Mouse (Mus musculus): ENCODE measurements around the gene Clmn. TPM values are rescaled to one million over a fixed set of nuclear protein-coding genes. Genes with fewer than 3 reads are reported as not detected.
"Not testable (repeated sequence)": the region's sequence is repeated elsewhere in the genome, so short reads cannot be mapped to it uniquely, and the experiment has no call there.

Clmn gene
- polyA plus RNA-seq, 1 experiment = not detected

DNA sequence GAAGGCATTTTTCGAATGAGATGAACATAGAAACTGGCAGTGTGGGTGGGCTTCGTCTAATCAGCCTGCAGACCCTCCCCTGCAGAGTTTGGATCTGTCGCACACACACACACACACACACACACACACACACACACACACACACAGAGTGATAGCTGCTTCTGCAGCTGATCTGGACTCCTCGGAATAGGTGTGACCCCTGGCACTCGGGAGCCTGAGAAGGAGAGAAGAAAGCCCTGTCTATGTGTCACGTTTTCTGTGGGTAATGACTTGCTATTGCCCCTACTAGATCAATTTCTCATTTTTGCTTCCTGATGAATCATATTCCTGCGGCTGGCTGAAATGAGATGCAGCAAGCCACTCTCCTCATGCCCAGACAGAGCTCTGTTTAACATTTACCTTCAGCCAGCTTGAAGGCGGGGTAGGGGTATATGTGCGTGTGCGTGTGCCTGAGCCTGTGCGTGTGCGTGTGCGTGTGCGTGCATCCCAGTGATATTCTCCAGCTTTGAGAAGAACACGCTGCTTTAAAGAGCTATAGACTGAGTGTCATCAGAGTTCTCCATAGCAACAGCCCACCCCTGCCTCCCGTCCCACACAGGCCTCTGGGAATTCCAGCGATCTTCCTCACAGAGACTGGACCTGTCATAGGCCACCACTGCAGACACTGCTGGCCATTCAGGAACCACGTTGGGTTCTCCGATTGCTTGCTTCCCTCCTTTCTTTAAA lies 29.3 kb downstream of the Clmn start:
- no peak for TF ChIP-seq POLR2A (IDR thresholded peaks at IDR 0.05; ENCODE audit: borderline replicate concordance, control insufficient read depth, low read depth, low read length)
- no peak for TF ChIP-seq CTCF (IDR thresholded peaks at IDR 0.05; ENCODE audit: control insufficient read depth, insufficient read depth, low read length)
- H3K4me3 ChIP-seq (replicated peaks; ENCODE audit: control insufficient read depth, low read depth, low read length) = no peak overlapping the region
- WGBS = 73% methylated on average over 19 of the region's 19 CpGs
- H3K4me1 ChIP-seq (ENCODE audit: control insufficient read depth, insufficient read depth, low read length) = peaks cover 3% of the 10 kb centered on the region; the same call in 1 of the 2 replicates
- H3K27ac ChIP-seq (ENCODE audit: control insufficient read depth, insufficient read depth, low read depth, low read length, poor library complexity) = no peak overlapping the region

- H3K4me1 ChIP-seq (ENCODE audit: control insufficient read depth, insufficient read depth, low read length) = peaks cover 3% of the 10 kb centered on the region; the same call in 1 of the 2 replicates
- no peak overlapping the region for H3K4me3 ChIP-seq (replicated peaks; ENCODE audit: control insufficient read depth, low read depth, low read length)
- 20% methylated on average over 4 of the region's 4 CpGs for WGBS
- TF ChIP-seq POLR2A (IDR thresholded peaks at IDR 0.05; ENCODE audit: borderline replicate concordance, control insufficient read depth, low read depth, low read length) (no peak), CTCF (IDR thresholded peaks at IDR 0.05; ENCODE audit: control insufficient read depth, insufficient read depth, low read length) (no peak)
- H3K27ac ChIP-seq (ENCODE audit: control insufficient read depth, insufficient read depth, low read depth, low read length, poor library complexity) = no peak overlapping the region
Observed at GRCm38 (mm10) chr12:104834772-104835171, 30.1 kb downstream of the Clmn start.

DNA sequence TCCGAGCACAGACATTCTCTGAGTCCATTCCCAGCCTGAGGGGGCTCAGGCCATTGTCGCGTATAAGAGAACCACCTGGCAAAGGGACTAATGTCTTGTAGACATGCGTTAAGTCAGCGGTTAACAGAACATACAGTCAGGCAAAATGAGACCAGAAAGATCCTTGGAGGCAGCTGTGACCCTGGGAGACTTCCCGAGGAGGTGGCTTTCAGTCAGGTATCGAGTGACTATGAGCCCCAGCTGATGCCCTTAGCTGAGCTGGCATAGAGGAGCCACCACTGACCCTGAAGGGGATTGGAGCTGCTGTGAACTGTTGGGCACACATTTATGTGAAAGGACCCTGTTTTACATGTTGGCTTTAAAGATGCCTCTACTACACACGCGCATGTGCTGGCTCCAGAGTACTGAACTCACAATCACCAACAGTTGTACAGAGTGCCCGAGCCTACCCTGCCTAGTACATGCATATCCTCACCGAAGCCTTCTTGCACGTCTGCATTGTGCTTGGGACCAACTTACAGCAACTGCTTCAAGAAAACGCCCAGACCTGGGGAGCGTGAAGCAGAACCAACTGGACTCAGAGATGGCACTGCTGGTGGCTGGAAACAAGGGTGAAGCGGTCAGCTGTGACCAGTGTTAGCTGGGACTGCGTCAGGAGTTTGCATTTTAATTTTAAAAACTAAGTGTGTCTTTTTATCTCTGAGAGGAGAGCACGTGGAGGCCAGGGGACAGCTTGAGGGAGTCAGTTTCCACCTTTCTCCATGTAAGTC lies 34.0 kb downstream of the Clmn start:
- H3K4me3 ChIP-seq (replicated peaks; ENCODE audit: control insufficient read depth, low read depth, low read length) = no peak overlapping the region
- WGBS = 85% methylated on average over 17 of the region's 17 CpGs

DNA sequence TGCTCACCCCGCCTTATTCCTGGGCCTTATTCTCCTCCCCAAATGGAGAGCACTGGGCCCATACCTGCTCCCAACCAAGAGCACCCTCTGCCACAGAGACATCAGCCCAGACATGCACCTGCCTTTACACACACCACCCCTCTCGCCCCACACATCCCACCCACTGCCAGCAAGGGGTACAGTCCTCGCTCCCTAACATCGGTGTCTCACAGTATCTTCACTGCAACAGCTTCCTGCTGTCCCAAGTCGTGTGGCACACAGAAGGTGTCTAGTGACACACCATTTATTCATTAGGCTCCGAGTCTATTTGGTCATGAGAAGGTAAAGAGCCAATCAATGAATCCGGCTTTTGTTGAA lies 34.6 kb downstream of the Clmn start:
- peaks cover 2% of the 10 kb centered on the region; the same call in 1 of the 2 replicates for H3K4me1 ChIP-seq (ENCODE audit: control insufficient read depth, insufficient read depth, low read length)
- H3K4me3 ChIP-seq (replicated peaks; ENCODE audit: control insufficient read depth, low read depth, low read length) = no peak overlapping the region
- TF ChIP-seq POLR2A (IDR thresholded peaks at IDR 0.05; ENCODE audit: borderline replicate concordance, control insufficient read depth, low read depth, low read length) (no peak), CTCF (IDR thresholded peaks at IDR 0.05; ENCODE audit: control insufficient read depth, insufficient read depth, low read length) (no peak)
- WGBS = 65% methylated on average over 7 of the region's 7 CpGs
- no peak overlapping the region for H3K27ac ChIP-seq (ENCODE audit: control insufficient read depth, insufficient read depth, low read depth, low read length, poor library complexity)

More for the DNA sequence above, 34.0 kb downstream of the Clmn start:
- TF ChIP-seq POLR2A (IDR thresholded peaks at IDR 0.05; ENCODE audit: borderline replicate concordance, control insufficient read depth, low read depth, low read length) (no peak), CTCF (IDR thresholded peaks at IDR 0.05; ENCODE audit: control insufficient read depth, insufficient read depth, low read length) (no peak)
- Histone ChIP-seq H3K4me1 (ENCODE audit: control insufficient read depth, insufficient read depth, low read length) (peaks cover 3% of the 10 kb centered on the region; the same call in 1 of the 2 replicates), H3K27ac (ENCODE audit: control insufficient read depth, insufficient read depth, low read depth, low read length, poor library complexity) (no peak overlapping the region)

DNA sequence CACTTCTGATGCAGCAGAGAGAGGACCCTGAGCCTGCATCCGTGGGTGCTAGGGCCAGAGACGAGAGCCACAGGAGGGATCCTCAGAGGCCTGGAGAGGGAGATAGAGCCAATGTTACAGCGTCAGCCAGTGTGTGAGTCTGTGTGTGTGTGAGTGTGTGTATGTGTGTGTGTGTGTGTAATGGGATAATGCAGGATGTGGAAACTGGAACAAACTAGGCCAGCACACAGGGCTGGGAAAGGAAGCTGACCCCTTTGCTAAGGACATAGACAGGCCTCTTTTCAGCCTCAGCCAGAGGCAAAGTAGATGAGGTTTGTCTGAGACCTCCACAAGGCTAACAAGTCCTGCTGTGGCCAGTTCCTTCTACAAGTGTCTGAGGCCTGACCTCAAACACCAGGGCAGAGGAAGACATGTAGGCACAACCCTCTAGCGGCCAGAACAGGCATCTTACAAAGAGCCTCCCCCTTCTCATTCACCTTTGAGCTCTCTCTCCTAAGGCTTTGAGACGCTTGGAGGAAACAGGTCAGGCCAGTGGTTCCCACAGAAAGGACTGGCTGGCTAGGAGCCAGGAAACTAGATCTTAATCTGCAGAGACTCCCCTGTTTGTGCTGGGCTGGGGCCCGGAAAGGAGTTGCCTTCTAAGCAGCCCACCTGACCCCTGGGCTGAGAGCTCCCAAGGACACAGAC lies 35.1 kb downstream of the Clmn start:
- WGBS = 31% methylated on average over 6 of the region's 6 CpGs
- no peak overlapping the region for H3K4me3 ChIP-seq (replicated peaks; ENCODE audit: control insufficient read depth, low read depth, low read length)
- H3K4me1 ChIP-seq (ENCODE audit: control insufficient read depth, insufficient read depth, low read length) = no peaks in the 10 kb centered on the region
- TF ChIP-seq POLR2A (IDR thresholded peaks at IDR 0.05; ENCODE audit: borderline replicate concordance, control insufficient read depth, low read depth, low read length) (no peak), CTCF (IDR thresholded peaks at IDR 0.05; ENCODE audit: control insufficient read depth, insufficient read depth, low read length) (peak; percentile 38; the same call in 1 of the 2 replicates)
- no peak overlapping the region for H3K27ac ChIP-seq (ENCODE audit: control insufficient read depth, insufficient read depth, low read depth, low read length, poor library complexity)

DNA sequence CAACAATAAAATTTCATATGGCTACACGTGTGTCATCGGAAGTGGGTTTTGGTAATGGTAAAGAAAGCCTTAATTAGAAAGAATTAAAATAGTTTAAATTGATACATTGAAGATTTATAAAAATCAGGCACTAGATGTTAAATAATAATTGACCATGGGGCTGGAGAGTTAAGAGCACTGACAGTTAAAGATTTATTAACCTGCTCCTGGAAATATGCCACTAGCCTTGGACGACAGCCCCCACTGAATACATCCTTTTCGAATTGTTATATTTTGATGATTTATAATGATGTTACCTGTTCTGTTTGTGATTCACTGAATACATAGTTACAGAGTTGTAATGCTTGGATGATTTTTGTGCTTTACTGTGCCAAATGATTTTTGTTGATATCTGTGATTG lies 35.9 kb downstream of the Clmn start:
- not testable (repeated sequence) for H3K4me3 ChIP-seq (replicated peaks; ENCODE audit: control insufficient read depth, low read depth, low read length); H3K4me1 ChIP-seq (ENCODE audit: control insufficient read depth, insufficient read depth, low read length); H3K27ac ChIP-seq (ENCODE audit: control insufficient read depth, insufficient read depth, low read depth, low read length, poor library complexity)
- 84% methylated on average over 4 of the region's 4 CpGs for WGBS

- no peaks in the 10 kb centered on the region for H3K4me1 ChIP-seq (ENCODE audit: control insufficient read depth, insufficient read depth, low read length)
- WGBS = 69% methylated on average over 6 of the region's 6 CpGs
- no peak for TF ChIP-seq POLR2A (IDR thresholded peaks at IDR 0.05; ENCODE audit: borderline replicate concordance, control insufficient read depth, low read depth, low read length)
- no peak for TF ChIP-seq CTCF (IDR thresholded peaks at IDR 0.05; ENCODE audit: control insufficient read depth, insufficient read depth, low read length)
- no peak overlapping the region for H3K4me3 ChIP-seq (replicated peaks; ENCODE audit: control insufficient read depth, low read depth, low read length)
- H3K27ac ChIP-seq (ENCODE audit: control insufficient read depth, insufficient read depth, low read depth, low read length, poor library complexity) = no peak overlapping the region
Observed at GRCm38 (mm10) chr12:104827721-104828120, 37.2 kb downstream of the Clmn start.

DNA sequence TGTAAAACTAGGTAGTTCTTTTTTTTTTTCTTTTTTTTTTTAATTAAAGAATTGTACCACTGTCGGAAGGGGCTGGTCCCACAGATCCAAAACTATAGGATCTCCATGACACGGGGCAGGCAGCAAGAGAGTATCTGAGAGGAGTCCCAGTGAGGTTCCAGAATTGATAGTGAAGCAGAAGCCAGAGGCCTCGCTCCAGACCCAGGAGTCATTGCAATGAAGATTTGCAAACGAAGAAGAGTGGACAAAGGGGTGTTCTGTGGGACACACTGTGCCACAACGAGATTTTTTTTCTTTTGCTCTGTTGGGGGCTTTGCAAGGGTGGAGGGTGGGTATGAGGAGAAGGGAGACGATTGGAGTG lies 40.0 kb downstream of the Clmn start:
- WGBS = 9% methylated on average over 6 of the region's 6 CpGs
- no peak overlapping the region for H3K4me3 ChIP-seq (replicated peaks; ENCODE audit: control insufficient read depth, low read depth, low read length)
- H3K27ac ChIP-seq (ENCODE audit: control insufficient read depth, insufficient read depth, low read depth, low read length, poor library complexity) = peak overlapping the region; percentile 68
- no peak for TF ChIP-seq CTCF (IDR thresholded peaks at IDR 0.05; ENCODE audit: control insufficient read depth, insufficient read depth, low read length)
- TF ChIP-seq POLR2A (IDR thresholded peaks at IDR 0.05; ENCODE audit: borderline replicate concordance, control insufficient read depth, low read depth, low read length) = no peak
- H3K4me1 ChIP-seq (ENCODE audit: control insufficient read depth, insufficient read depth, low read length) = no peaks in the 10 kb centered on the region

Data from bone marrow, adult 2 months (tissue).